Mouse (Mus musculus) naive thymus-derived CD4-positive, alpha-beta T cell, adult 2 months (primary cell): ENCODE data around the gene Btbd35f24.
"Not testable (repeated sequence)": the region's sequence is repeated elsewhere in the genome, so short reads cannot be mapped to it uniquely, and the experiment has no call there.

Source experiments
- DNase-seq: peaks from one replicate; pipeline ENCODE4 v3.0.0-alpha.2; 2011; ENCODE audit warnings: low read depth

Btbd35f24 gene

GRCm38 (mm10) chrX:3195727-3196126, at the start of gene Btbd35f24:
Gene Btbd35f24 (minus strand): TSS chrX:3195827.
- DNase-seq: not testable (repeated sequence)
